Mouse (Mus musculus) gastrocnemius, postnatal 4 days (tissue): ENCODE measurements around the gene Anp32e. TPM values are rescaled to one million over a fixed set of nuclear protein-coding genes. Genes with fewer than 3 reads are reported as not detected.
A peak's percentile ranks its signal among the peaks of the same experiment; 100 is the strongest.

Experiments
- DNase-seq, 2 experiments: peaks; one replicate each; pipeline ENCODE4 v3.0.0; 2021 to 2022; ENCODE audit warnings: low spot score in 2 of 2, mixed read lengths in 2 of 2
- total RNA-seq, 2 experiments: library from RNA; stranded (reverse); gene quantifications; 2 replicates each; pipeline ENCODE4 v1.2.3; 2021

Anp32e gene
- total RNA-seq, 2 experiments from 2014 or later, result 125 to 126 TPM

- peak in 1 of 2 experiments; percentile 55 for DNase-seq
Observed at GRCm38 (mm10) chr3:95994975-95995801, 66.1 kb downstream of the Anp32e start.

- peak; percentile 44 to 72 for DNase-seq
Observed at GRCm38 (mm10) chr3:95995802-95996428, 66.9 kb downstream of the Anp32e start, which contains the start of gene Plekho1. Gene Plekho1, minus strand, starts transcription at chr3:95996001.

DNA sequence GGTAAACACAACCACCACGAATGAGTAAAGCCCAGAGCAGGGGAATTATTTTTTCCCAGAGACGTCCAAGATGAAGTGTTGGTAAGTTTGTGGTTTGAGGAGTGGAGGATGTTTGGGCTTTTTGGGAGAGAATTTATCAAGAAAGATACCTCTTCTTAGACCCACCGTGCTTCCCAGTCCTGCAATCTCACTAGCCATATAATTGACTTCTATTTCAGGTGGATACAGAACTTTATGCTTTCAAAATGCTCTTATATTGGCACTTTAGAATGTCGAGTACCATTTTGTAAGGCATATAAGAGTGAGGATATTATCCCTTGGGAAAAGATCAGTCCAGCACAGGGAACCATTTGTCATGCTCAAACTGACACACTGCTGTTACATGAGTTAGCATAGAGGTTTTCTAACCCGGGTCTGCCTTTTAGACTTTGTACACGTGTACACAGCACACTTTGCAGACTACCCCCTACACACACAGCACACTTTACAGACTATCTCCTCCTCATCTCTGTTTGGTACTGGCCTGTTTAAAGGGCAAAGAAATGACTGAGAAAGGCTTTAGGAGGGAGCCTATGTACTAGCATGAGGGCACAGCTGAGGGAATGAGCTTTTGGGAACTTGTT is 67.5 kb downstream of the Anp32e start:
- no peak for DNase-seq

Other genes with a start within 250 kb of the Anp32e start
- 10 to 100 TPM; 28.2 to 36.2 TPM for gene Adamtsl4, start 241.3 kb upstream of the Anp32e start, total RNA-seq
- 10 to 100 TPM; 32.4 to 35.5 TPM for gene Ecm1, start 189.7 kb upstream of the Anp32e start, total RNA-seq
- 10 to 100 TPM; 22.4 to 23.9 TPM for gene Tars2, start 169.0 kb upstream of the Anp32e start, total RNA-seq
- 10 to 100 TPM; 49.1 to 51.4 TPM for gene Rprd2, start 110.4 kb upstream of the Anp32e start, total RNA-seq
- gene Prpf3, start 73.4 kb upstream of the Anp32e start, total RNA-seq, result 10 to 100 TPM; 24.2 to 31.2 TPM
- gene Mrps21, start 57.7 kb upstream of the Anp32e start, total RNA-seq, result 100 to 1,000 TPM; 197 to 219 TPM
- gene Ciart, start 47.0 kb upstream of the Anp32e start, total RNA-seq, result 1 to 10 TPM; 1.0 to 1.6 TPM
- 10 to 100 TPM; 14.4 to 26.0 TPM for gene BC028528, start 37.2 kb upstream of the Anp32e start, total RNA-seq
- gene Aph1a, start 35.3 kb upstream of the Anp32e start, total RNA-seq, result 10 to 100 TPM; 91.3 to 95.8 TPM
- 10 to 100 TPM; 27.0 to 27.2 TPM for gene Car14, start 24.6 kb upstream of the Anp32e start, total RNA-seq
- gene Plekho1, start 66.8 kb downstream of the Anp32e start, total RNA-seq, result 10 to 100 TPM; 94.2 to 97.4 TPM
- gene Vps45, start 129.2 kb downstream of the Anp32e start, total RNA-seq, result 10 to 100 TPM; 24.5 to 32.6 TPM
- 10 to 100 TPM; 61.0 to 65.7 TPM for gene Otud7b, start 175.3 kb downstream of the Anp32e start, total RNA-seq
- gene Mtmr11, start 232.8 kb downstream of the Anp32e start, total RNA-seq, result 1 to 10 TPM; 9.3 to 9.7 TPM
- gene Sf3b4, start 243.1 kb downstream of the Anp32e start, total RNA-seq, result 10 to 100 TPM; 32.9 to 34.6 TPM